Mouse (Mus musculus) MEL (cell line): ENCODE results near the gene Mical3.

Experiments used
- CTCF ChIP-seq, 3 experiments: IDR thresholded peaks in 2 of 3; conservative IDR thresholded peaks in 1 of 3; 2 replicates each; pipeline ENCODE4 v1.5.1; 2011 to 2012; ENCODE audit warnings: low read length in 3 of 3, low read depth in 2 of 3, mild to moderate bottlenecking in 2 of 3, improper control_type of control experiment in 1 of 3, inconsistent platforms in 1 of 3, mixed read lengths in 1 of 3, moderate library complexity in 1 of 3; ENCODE audit not compliant: control insufficient read depth in 1 of 3, insufficient read depth in 1 of 3, poor library complexity in 1 of 3, severe bottlenecking in 1 of 3
- E2F4 ChIP-seq: IDR thresholded peaks from 2 replicates; pipeline ENCODE4 v1.6.1; 2011; ENCODE audit warnings: low read depth, low read length, improper control_type of control experiment, borderline replicate concordance
- ELF1 ChIP-seq: IDR thresholded peaks from 2 replicates; pipeline ENCODE4 v1.6.1; 2014; ENCODE audit warnings: low read depth, mild to moderate bottlenecking, inconsistent platforms, low read length, improper control_type of control experiment, moderate library complexity
- EP300 ChIP-seq, 2 experiments: IDR thresholded peaks; 2 replicates each; pipeline ENCODE4 v1.6.1; 2011; ENCODE audit warnings: improper control_type of control experiment in 2 of 2, low read length in 2 of 2, low read depth in 1 of 2, mild to moderate bottlenecking in 1 of 2
- GABPA ChIP-seq: IDR thresholded peaks from 2 replicates; pipeline ENCODE4 v1.6.1; 2012; ENCODE audit warnings: low read depth, mild to moderate bottlenecking, inconsistent platforms, low read length, improper control_type of control experiment, moderate library complexity
- GATA1 ChIP-seq: IDR thresholded peaks from 2 replicates; pipeline ENCODE4 v1.6.1; 2011; ENCODE audit warnings: low read depth, low read length, improper control_type of control experiment
- MAX ChIP-seq: IDR thresholded peaks from 2 replicates; pipeline ENCODE4 v1.6.1; 2011; ENCODE audit warnings: low read length, improper control_type of control experiment
- POLR2A ChIP-seq, 2 experiments: IDR thresholded peaks; 2 replicates each; pipeline ENCODE4 v1.6.1; 2011 to 2012; ENCODE audit warnings: low read length in 2 of 2, mild to moderate bottlenecking in 2 of 2, control low read depth in 1 of 2, improper control_type of control experiment in 1 of 2, low read depth in 1 of 2, moderate library complexity in 1 of 2; ENCODE audit not compliant: control insufficient read depth in 1 of 2, insufficient read depth in 1 of 2, poor library complexity in 1 of 2
- TCF12 ChIP-seq: IDR thresholded peaks from 2 replicates; pipeline ENCODE4 v1.6.1; 2014; ENCODE audit warnings: low read depth, mild to moderate bottlenecking, inconsistent platforms, low read length, improper control_type of control experiment, moderate library complexity
- UBTF ChIP-seq: IDR thresholded peaks from 2 replicates; pipeline ENCODE4 v1.6.1; 2012; ENCODE audit warnings: low read depth, mild to moderate bottlenecking, inconsistent platforms, low read length, improper control_type of control experiment, moderate library complexity, borderline replicate concordance; ENCODE audit not compliant: insufficient read depth

- TF ChIP-seq GATA1 (no peak), CTCF (IDR thresholded peaks at IDR 0.05 in 2 of 3, conservative IDR thresholded peaks at IDR 0.05 in 1 of 3; ENCODE audit: control insufficient read depth in 1 of 3, insufficient read depth in 1 of 3, low read depth in 2 of 3, low read length in 3 of 3, poor library complexity in 1 of 3, severe bottlenecking in 1 of 3) (no peak), EP300 (IDR thresholded peaks at IDR 0.05; ENCODE audit: low read depth in 1 of 2, low read length in 2 of 2) (no peak), ELF1 (no peak), E2F4 (no peak), POLR2A (IDR thresholded peaks at IDR 0.05; ENCODE audit: control insufficient read depth in 1 of 2, insufficient read depth in 1 of 2, low read depth in 1 of 2, low read length in 2 of 2, poor library complexity in 1 of 2) (no peak), MAX (no peak), UBTF (no peak), TCF12 (no peak), GABPA (no peak)
Observed at GRCm38 (mm10) chr6:121004959-121005358, 125.8 kb downstream of the Mical3 start.
